Mouse (Mus musculus) lung, postnatal 0 days (tissue): Measurements from ENCODE around the gene Dnm3.

Experiments used
- CTCF ChIP-seq: IDR thresholded peaks from 2 replicates; pipeline ENCODE4 v1.5.1; 2016; ENCODE audit warnings: antibody characterized with exemption, mild to moderate bottlenecking
- EP300 ChIP-seq: IDR thresholded peaks from 2 replicates; pipeline ENCODE4 v1.6.1; 2016; ENCODE audit warnings: antibody characterized with exemption, mild to moderate bottlenecking, control low read depth

DNA sequence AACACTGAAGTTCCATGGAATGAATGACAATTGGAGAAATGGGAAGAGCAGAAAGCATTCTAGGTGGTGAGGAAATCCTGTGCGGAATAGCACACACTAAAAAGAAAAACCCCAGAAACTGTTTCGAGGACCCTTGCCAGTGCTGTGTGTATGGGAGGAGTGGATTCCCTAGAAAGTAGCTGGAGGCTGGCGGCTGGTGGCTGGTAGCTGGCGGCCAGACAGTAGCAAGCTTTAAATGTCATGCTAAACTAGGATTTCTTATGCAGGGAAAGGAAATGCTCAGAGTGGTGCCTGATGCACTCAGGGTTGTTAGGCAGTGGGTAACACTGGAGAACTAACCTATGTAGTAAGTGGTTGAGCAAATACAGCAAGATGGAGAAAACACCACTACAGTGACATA, 21.4 kb downstream of the Dnm3 start:
- TF ChIP-seq CTCF = no peak
- TF ChIP-seq EP300 = no peak
